Mouse (Mus musculus): Measurements from ENCODE around the gene Dcaf15. TPM values are rescaled to one million over a fixed set of nuclear protein-coding genes. Genes with fewer than 3 reads are reported as not detected.

The Dcaf15 gene
- polyA plus RNA-seq, 1 experiment from 2014 or later: 10.0 TPM

GRCm38 (mm10) chr8:84073230-84073976 is 31.2 kb downstream of the Dcaf15 start:
- Histone ChIP-seq H3K4me1 (replicated peaks; ENCODE audit: control insufficient read depth, insufficient read depth, low read length) (peaks cover 12% of the 10 kb centered on the region), H3K4me3 (ENCODE audit: low read depth, low read length) (no peak overlapping the region), H3K36me3 (ENCODE audit: control insufficient read depth, insufficient read depth, low read length) (no peaks in the 10 kb centered on the region), H3K27me3 (replicated peaks; ENCODE audit: control insufficient read depth, insufficient read depth, low read length) (no peaks in the 10 kb centered on the region), H3K9ac (ENCODE audit: low read depth, low read length) (no peak overlapping the region), H3K27ac (ENCODE audit: low read depth, low read length) (no peak overlapping the region), H3K4me2 (no peak overlapping the region), H3K9me3 (ENCODE audit: control insufficient read depth, low read length) (no peaks in the 10 kb centered on the region)
- ATAC-seq (replicated peaks; ENCODE audit: low FRiP score): no peak
- no peak for DNase-seq (ENCODE audit: low spot score)
- WGBS: 69% methylated on average over 10 of the region's 10 CpGs

DNA sequence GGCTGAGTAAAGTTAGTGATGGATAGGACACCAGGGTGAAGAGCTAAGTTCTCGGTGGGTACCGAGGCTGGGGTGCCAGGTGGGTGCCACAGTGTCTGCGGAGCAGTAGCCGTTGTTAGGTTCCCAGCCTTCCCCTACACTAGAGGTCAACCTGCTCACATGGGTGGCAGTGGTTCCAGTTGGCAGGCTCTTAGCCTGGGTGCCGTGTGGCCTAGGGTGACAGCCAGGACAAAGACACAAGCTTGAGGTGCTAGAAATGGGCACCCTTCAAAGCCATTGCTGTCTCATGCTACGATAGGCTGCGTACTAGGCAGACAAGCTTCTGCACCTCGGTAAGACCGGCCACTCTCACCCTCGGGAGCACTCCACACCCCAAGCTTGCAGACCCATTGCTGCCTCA is 32.2 kb downstream of the Dcaf15 start:
- no peaks in the 10 kb centered on the region for H3K27me3 ChIP-seq (replicated peaks; ENCODE audit: control insufficient read depth, insufficient read depth, low read length)
- WGBS: 89% methylated on average over 10 of the region's 10 CpGs
- DNase-seq (ENCODE audit: low spot score) (no peak), ATAC-seq (replicated peaks; ENCODE audit: low FRiP score) (no peak)
- no peaks in the 10 kb centered on the region for H3K9me3 ChIP-seq (ENCODE audit: control insufficient read depth, low read length)
- no peak overlapping the region for H3K4me2 ChIP-seq
- H3K4me3 ChIP-seq (ENCODE audit: low read depth, low read length): no peak overlapping the region
- H3K4me1 ChIP-seq (replicated peaks; ENCODE audit: control insufficient read depth, insufficient read depth, low read length): peaks cover 20% of the 10 kb centered on the region
- no peaks in the 10 kb centered on the region for H3K36me3 ChIP-seq (ENCODE audit: control insufficient read depth, insufficient read depth, low read length)
- H3K9ac ChIP-seq (ENCODE audit: low read depth, low read length): no peak overlapping the region
- no peak overlapping the region for H3K27ac ChIP-seq (ENCODE audit: low read depth, low read length)

GRCm38 (mm10) chr8:84071921-84072320 is 32.6 kb downstream of the Dcaf15 start:
- no peak overlapping the region for H3K4me2 ChIP-seq
- no peaks in the 10 kb centered on the region for H3K36me3 ChIP-seq (ENCODE audit: control insufficient read depth, insufficient read depth, low read length)
- no peak overlapping the region for H3K27ac ChIP-seq (ENCODE audit: low read depth, low read length)
- no peak overlapping the region for H3K9ac ChIP-seq (ENCODE audit: low read depth, low read length)
- peaks cover 20% of the 10 kb centered on the region for H3K4me1 ChIP-seq (replicated peaks; ENCODE audit: control insufficient read depth, insufficient read depth, low read length)
- no peaks in the 10 kb centered on the region for H3K27me3 ChIP-seq (replicated peaks; ENCODE audit: control insufficient read depth, insufficient read depth, low read length)
- ATAC-seq (replicated peaks; ENCODE audit: low FRiP score) (no peak), DNase-seq (ENCODE audit: low spot score) (no peak)
- 61% methylated on average over 3 of the region's 3 CpGs for WGBS
- H3K4me3 ChIP-seq (ENCODE audit: low read depth, low read length): no peak overlapping the region
- H3K9me3 ChIP-seq (ENCODE audit: control insufficient read depth, low read length): no peaks in the 10 kb centered on the region

- 85% methylated on average over 2 of the region's 2 CpGs for WGBS
- ATAC-seq (replicated peaks; ENCODE audit: low FRiP score) (no peak), DNase-seq (ENCODE audit: low spot score) (no peak)
- H3K27ac ChIP-seq (ENCODE audit: low read depth, low read length): no peak overlapping the region
- no peaks in the 10 kb centered on the region for H3K27me3 ChIP-seq (replicated peaks; ENCODE audit: control insufficient read depth, insufficient read depth, low read length)
- no peak overlapping the region for H3K4me2 ChIP-seq
- H3K4me3 ChIP-seq (ENCODE audit: low read depth, low read length): no peak overlapping the region
- H3K36me3 ChIP-seq (ENCODE audit: control insufficient read depth, insufficient read depth, low read length): no peaks in the 10 kb centered on the region
- H3K4me1 ChIP-seq (replicated peaks; ENCODE audit: control insufficient read depth, insufficient read depth, low read length): peaks cover 20% of the 10 kb centered on the region
- no peaks in the 10 kb centered on the region for H3K9me3 ChIP-seq (ENCODE audit: control insufficient read depth, low read length)
- no peak overlapping the region for H3K9ac ChIP-seq (ENCODE audit: low read depth, low read length)
These were observed 33.9 kb downstream of the Dcaf15 start for GRCm38 (mm10) chr8:84070667-84071066.

- H3K27me3 ChIP-seq (replicated peaks; ENCODE audit: control insufficient read depth, insufficient read depth, low read length): no peaks in the 10 kb centered on the region
- 68% methylated on average over 5 of the region's 5 CpGs for WGBS
- H3K4me1 ChIP-seq (replicated peaks; ENCODE audit: control insufficient read depth, insufficient read depth, low read length): peaks cover 20% of the 10 kb centered on the region
- H3K36me3 ChIP-seq (ENCODE audit: control insufficient read depth, insufficient read depth, low read length): no peaks in the 10 kb centered on the region
- no peak overlapping the region for H3K4me3 ChIP-seq (ENCODE audit: low read depth, low read length)
- no peak for DNase-seq (ENCODE audit: low spot score)
- H3K27ac ChIP-seq (ENCODE audit: low read depth, low read length): no peak overlapping the region
- H3K9ac ChIP-seq (ENCODE audit: low read depth, low read length): no peak overlapping the region
- H3K9me3 ChIP-seq (ENCODE audit: control insufficient read depth, low read length): no peaks in the 10 kb centered on the region
- H3K4me2 ChIP-seq: no peak overlapping the region
- no peak for ATAC-seq (replicated peaks; ENCODE audit: low FRiP score)
These were observed 34.3 kb downstream of the Dcaf15 start for GRCm38 (mm10) chr8:84070241-84070640.

DNA sequence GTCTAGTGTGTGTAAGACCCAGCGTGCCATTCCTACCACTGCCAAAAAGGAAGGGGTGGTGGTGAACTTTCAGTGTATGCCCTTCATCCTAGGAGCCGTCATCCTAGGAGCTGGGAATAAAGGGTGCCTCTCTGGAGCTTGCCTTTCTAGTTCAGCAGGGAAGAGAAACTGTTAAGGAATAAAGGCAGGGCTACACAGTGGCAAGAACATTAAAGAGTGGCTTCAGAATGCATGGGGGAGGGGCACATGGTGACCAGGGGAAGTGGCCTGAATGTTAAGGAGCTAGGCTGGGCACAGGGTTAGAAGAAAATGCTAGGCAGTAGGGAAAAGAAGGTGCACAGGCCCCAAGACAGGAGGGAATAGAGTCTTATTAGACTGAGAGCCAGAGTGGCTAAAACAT is 34.8 kb downstream of the Dcaf15 start:
- H3K27ac ChIP-seq (ENCODE audit: low read depth, low read length): no peak overlapping the region
- DNase-seq (ENCODE audit: low spot score) (no peak), ATAC-seq (replicated peaks; ENCODE audit: low FRiP score) (no peak)
- H3K27me3 ChIP-seq (replicated peaks; ENCODE audit: control insufficient read depth, insufficient read depth, low read length): no peaks in the 10 kb centered on the region
- no peak overlapping the region for H3K9ac ChIP-seq (ENCODE audit: low read depth, low read length)
- WGBS: 72% methylated on average over 2 of the region's 2 CpGs
- H3K4me2 ChIP-seq: no peak overlapping the region
- H3K4me1 ChIP-seq (replicated peaks; ENCODE audit: control insufficient read depth, insufficient read depth, low read length): peaks cover 22% of the 10 kb centered on the region
- no peak overlapping the region for H3K4me3 ChIP-seq (ENCODE audit: low read depth, low read length)
- no peaks in the 10 kb centered on the region for H3K36me3 ChIP-seq (ENCODE audit: control insufficient read depth, insufficient read depth, low read length)
- H3K9me3 ChIP-seq (ENCODE audit: control insufficient read depth, low read length): no peaks in the 10 kb centered on the region

- H3K27ac ChIP-seq (ENCODE audit: low read depth, low read length): 0 out of 2 replicates have a peak overlapping the region, but pooled peaks have one; percentile 14
- no peaks in the 10 kb centered on the region for H3K36me3 ChIP-seq (ENCODE audit: control insufficient read depth, insufficient read depth, low read length)
- 41% methylated on average over 1 of the region's 1 CpGs for WGBS
- H3K4me1 ChIP-seq (replicated peaks; ENCODE audit: control insufficient read depth, insufficient read depth, low read length): peaks cover 22% of the 10 kb centered on the region
- no peak for DNase-seq (ENCODE audit: low spot score)
- no peak overlapping the region for H3K4me2 ChIP-seq
- peak overlapping the region; percentile 5; the same call in 1 of the 2 replicates for H3K4me3 ChIP-seq (ENCODE audit: low read depth, low read length)
- no peaks in the 10 kb centered on the region for H3K27me3 ChIP-seq (replicated peaks; ENCODE audit: control insufficient read depth, insufficient read depth, low read length)
- no peak overlapping the region for H3K9ac ChIP-seq (ENCODE audit: low read depth, low read length)
- no peak for ATAC-seq (replicated peaks; ENCODE audit: low FRiP score)
- H3K9me3 ChIP-seq (ENCODE audit: control insufficient read depth, low read length): no peaks in the 10 kb centered on the region
These were observed 35.4 kb downstream of the Dcaf15 start for GRCm38 (mm10) chr8:84069169-84069568.

DNA sequence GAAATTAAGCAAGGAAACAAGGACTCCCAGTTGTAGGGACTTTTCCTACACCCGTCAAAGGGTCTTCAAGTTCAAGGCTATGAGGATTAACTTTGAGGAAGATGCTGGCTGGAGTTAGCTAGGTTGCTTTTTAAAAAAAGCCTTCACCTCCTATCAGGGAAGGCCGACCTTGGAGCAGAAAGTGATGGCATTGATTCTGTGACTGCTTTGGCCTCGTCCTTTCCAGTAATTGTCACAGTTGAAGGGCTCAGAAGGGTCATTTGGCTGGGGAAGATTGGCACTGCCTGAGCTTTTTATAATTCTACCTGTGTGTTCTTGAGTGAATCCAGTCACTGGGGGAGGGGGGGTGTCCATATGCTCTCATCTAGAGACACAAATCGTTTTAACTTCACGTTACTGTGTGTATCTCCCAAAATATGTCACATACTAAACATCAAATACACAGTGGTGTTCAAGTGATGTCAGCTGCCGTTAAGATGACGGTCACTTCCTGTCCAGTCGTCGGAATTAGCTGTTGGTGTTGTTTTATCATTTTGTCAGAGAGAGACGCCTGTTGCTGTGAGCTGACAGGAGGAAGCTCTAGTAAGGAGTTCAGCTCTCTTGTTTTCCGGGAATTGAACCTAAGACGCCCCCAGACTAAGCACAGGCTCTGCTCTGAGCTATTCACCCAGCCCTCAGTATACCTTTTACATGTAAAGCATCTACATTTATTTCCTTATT is 36.1 kb downstream of the Dcaf15 start:
- Histone ChIP-seq H3K4me1 (replicated peaks; ENCODE audit: control insufficient read depth, insufficient read depth, low read length) (peaks cover 29% of the 10 kb centered on the region), H3K27ac (ENCODE audit: low read depth, low read length) (0 out of 2 replicates have a peak overlapping the region, but pooled peaks have one; percentile 19), H3K4me3 (ENCODE audit: low read depth, low read length) (no peak overlapping the region), H3K36me3 (ENCODE audit: control insufficient read depth, insufficient read depth, low read length) (no peaks in the 10 kb centered on the region), H3K27me3 (replicated peaks; ENCODE audit: control insufficient read depth, insufficient read depth, low read length) (no peaks in the 10 kb centered on the region), H3K4me2 (peak overlapping the region; percentile 66), H3K9me3 (ENCODE audit: control insufficient read depth, low read length) (no peaks in the 10 kb centered on the region), H3K9ac (ENCODE audit: low read depth, low read length) (no peak overlapping the region)
- no peak for DNase-seq (ENCODE audit: low spot score)
- WGBS: 50% methylated on average over 12 of the region's 12 CpGs
- no peak for ATAC-seq (replicated peaks; ENCODE audit: low FRiP score)
